Mouse (Mus musculus) effector memory CD4-positive, alpha-beta T cell, adult 5 months (primary cell): ENCODE results near the gene Ttll5. TPM values are rescaled to one million over a fixed set of nuclear protein-coding genes. Genes with fewer than 3 reads are reported as not detected.

ENCODE experiments used
- polyA plus RNA-seq: library from polyadenylated mRNA; unstranded; fragments of 100-300 nt; shearing (Covaris generic); gene quantifications from one replicate; pipeline ENCODE4 v1.2.1, GENCODE M21; 2017

Ttll5 gene
- 21.0 TPM for polyA plus RNA-seq

GRCm38 (mm10) chr12:85824438-85825264, at the start of gene Ttll5, which contains the start of gene Erg28:
Gene Ttll5 (plus strand): TSS chr12:85824659.
Gene Erg28 (minus strand): TSS chr12:85824550.

DNA sequence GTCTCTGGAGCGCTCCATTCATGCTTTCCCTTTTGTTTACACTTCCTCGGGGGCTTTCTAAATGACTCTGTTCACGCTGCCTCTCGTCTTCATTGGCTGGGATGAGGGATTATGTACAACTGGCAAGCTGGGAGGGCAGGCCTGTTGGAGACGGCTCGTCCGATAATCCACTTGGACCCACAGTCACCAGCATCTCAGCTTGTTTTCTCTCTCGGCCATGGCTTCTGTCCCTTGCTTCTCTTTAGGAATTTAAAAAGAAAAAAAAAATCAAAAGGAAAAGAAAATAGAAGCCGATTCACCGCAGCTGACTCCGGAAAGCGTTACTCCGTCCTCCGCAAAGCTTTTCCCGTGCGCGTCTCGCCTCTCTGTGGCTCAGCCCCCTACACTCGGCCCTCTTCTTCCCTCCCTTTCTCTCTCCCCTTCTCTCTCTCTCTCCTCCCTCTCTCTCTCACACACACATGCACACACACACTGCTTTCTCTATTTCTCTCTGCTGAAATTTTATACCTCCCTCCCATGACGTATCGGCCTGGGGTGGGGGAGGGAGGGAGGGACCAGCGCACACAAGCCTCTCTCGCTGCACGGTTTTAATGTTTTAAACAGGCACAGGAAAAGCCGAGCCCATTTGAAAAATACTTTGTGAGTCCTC, 254.2 kb downstream of the Ttll5 start, which contains the start of gene Tgfb3:
TSS of gene Tgfb3 (minus strand) at position 489 of the 649 bp plus-strand sequence.

GRCm38 (mm10) chr12:86082481-86083012, 258.1 kb downstream of the Ttll5 start, which contains the start of gene Ift43:
Gene Ift43 (plus strand): TSS chr12:86082541.

Other genes starting within 250 kb of the Ttll5 start
- gene Jdp2, start 225.6 kb upstream of the Ttll5 start, polyA plus RNA-seq = 9.6 TPM
- gene Batf, start 138.0 kb upstream of the Ttll5 start, polyA plus RNA-seq = 606 TPM
- gene Flvcr2, start 78.1 kb upstream of the Ttll5 start, polyA plus RNA-seq = not detected
- 59.1 TPM for gene Erg28, start 109 bp upstream of the Ttll5 start, polyA plus RNA-seq